Mouse (Mus musculus): ENCODE measurements around the gene Hoxd3.

Hoxd3 gene

GRCm38 (mm10) chr2:74678891-74679595 lies 32.7 kb upstream of the Hoxd3 start, which contains the start of gene Hoxd11:
Gene Hoxd11, plus strand, starts transcription at chr2:74679557.
- no peak for DNase-seq (ENCODE audit: low read depth in 1 of 2, low spot score in 2 of 2)

- DNase-seq (ENCODE audit: low read depth in 1 of 2, low spot score in 2 of 2) = no peak
Measured at GRCm38 (mm10) chr2:74679596-74679971, 32.1 kb upstream of the Hoxd3 start.

- DNase-seq (ENCODE audit: low read depth in 1 of 2, low spot score in 2 of 2) = no peak
Measured at GRCm38 (mm10) chr2:74679980-74680379, 31.7 kb upstream of the Hoxd3 start.

GRCm38 (mm10) chr2:74680561-74681398 lies 30.9 kb upstream of the Hoxd3 start:
- DNase-seq (ENCODE audit: low read depth in 1 of 2, low spot score in 2 of 2) = no peak

- no peak for DNase-seq (ENCODE audit: low read depth in 1 of 2, low spot score in 2 of 2)
Measured at GRCm38 (mm10) chr2:74681594-74682531, 29.9 kb upstream of the Hoxd3 start.

- no peak for DNase-seq (ENCODE audit: low read depth in 1 of 2, low spot score in 2 of 2)
Measured at GRCm38 (mm10) chr2:74682796-74683195, 28.9 kb upstream of the Hoxd3 start.

GRCm38 (mm10) chr2:74683471-74683951 lies 28.2 kb upstream of the Hoxd3 start:
- DNase-seq (ENCODE audit: low read depth in 1 of 2, low spot score in 2 of 2) = no peak

GRCm38 (mm10) chr2:74684106-74684505 lies 27.6 kb upstream of the Hoxd3 start:
- no peak for DNase-seq (ENCODE audit: low read depth in 1 of 2, low spot score in 2 of 2)

- DNase-seq (ENCODE audit: low read depth in 1 of 2, low spot score in 2 of 2) = no peak
Measured at GRCm38 (mm10) chr2:74685059-74685603, 26.6 kb upstream of the Hoxd3 start.

- no peak for DNase-seq (ENCODE audit: low read depth in 1 of 2, low spot score in 2 of 2)
Measured at GRCm38 (mm10) chr2:74686301-74686987, 25.3 kb upstream of the Hoxd3 start.

GRCm38 (mm10) chr2:74686988-74687697 lies 24.6 kb upstream of the Hoxd3 start:
- no peak for DNase-seq (ENCODE audit: low read depth in 1 of 2, low spot score in 2 of 2)

- DNase-seq (ENCODE audit: low read depth in 1 of 2, low spot score in 2 of 2) = no peak
Measured at GRCm38 (mm10) chr2:74687698-74688555, 23.8 kb upstream of the Hoxd3 start.

- DNase-seq (ENCODE audit: low read depth in 1 of 2, low spot score in 2 of 2) = no peak
Measured at GRCm38 (mm10) chr2:74688795-74689573, 22.7 kb upstream of the Hoxd3 start.

GRCm38 (mm10) chr2:74689574-74690337 lies 22.0 kb upstream of the Hoxd3 start:
- no peak for DNase-seq (ENCODE audit: low read depth in 1 of 2, low spot score in 2 of 2)

- DNase-seq (ENCODE audit: low read depth in 1 of 2, low spot score in 2 of 2) = no peak
Measured at GRCm38 (mm10) chr2:74690338-74690716, 21.4 kb upstream of the Hoxd3 start.

- no peak for DNase-seq (ENCODE audit: low read depth in 1 of 2, low spot score in 2 of 2)
Measured at GRCm38 (mm10) chr2:74691022-74691951, 20.4 kb upstream of the Hoxd3 start, which contains the start of gene Hoxd10. Gene Hoxd10, plus strand, starts transcription at chr2:74691924.
